Mouse (Mus musculus) ovary, postnatal 10 days (tissue): ENCODE measurements at regions not wholly inside any gene's neighbourhood (a gene's known extent, or its start where the extent isn't known, plus 50 kb on each side); places are given as distances from the start of the nearest gene placed in this dataset.

Source experiments
- DNase-seq: peaks from one replicate; pipeline ENCODE4 v3.0.0; 2022; ENCODE audit warnings: low spot score

DNA sequence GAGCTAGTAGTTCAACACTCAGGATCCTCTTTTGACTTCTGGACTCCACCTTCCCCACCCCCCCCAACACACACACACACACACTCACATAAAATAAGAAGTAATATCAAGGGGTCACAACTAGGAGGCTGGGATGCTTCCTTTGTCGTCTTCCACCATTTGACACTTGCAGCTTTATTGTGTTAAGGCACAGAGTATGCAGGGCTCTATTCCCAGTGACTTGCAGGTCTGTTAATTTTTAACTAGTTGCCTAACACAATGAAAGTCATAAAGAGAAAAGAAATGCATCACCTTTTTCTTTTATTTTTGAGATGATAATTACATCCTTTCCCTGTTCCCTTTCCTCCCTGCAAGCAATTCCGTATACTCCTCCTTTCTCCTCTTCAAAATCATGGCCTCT lies 66.9 kb upstream of the Adgra3 start:
- no peak for DNase-seq

DNA sequence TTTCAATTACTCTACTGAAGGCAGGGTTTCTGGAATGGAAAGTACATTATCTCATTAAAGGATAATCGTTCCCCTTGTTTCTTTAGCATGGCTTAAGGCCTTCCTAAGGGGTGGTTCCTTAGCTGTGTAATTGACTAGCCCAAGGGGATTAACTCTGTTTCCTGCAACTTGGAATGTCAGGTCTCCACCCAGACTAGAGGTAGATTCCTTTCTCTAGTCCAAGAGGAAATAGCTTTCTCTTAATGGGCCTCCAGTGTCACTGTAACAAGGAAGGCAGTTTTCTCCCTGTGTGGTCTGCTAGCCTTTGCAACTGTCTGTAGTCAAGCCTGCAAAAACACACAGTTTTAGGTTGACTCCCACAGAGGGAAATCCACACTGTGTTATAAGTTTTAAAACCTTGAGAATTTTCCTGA lies 64.0 kb upstream of the Adgra3 start:
- no peak for DNase-seq

DNA sequence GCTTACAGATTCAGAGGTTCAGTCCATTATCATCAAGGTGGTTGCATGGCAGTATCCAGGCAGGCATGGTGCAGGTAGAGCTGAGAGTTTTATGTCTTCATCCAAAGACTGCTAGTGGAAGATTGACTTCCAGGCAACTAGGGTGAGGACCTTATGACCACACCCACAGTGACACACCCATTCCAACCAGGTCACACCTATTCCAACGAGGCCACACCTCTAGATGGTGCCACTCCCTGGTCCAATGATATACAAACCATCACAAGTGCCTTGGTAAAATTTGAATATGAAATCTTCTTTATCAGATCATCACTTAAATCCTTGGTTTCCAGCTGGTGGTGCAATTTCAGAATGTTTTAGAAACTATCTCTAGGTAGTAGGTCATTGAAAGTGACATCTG lies 61.1 kb upstream of the Adgra3 start:
- DNase-seq: no peak
